Mouse (Mus musculus): ENCODE measurements around the gene Cacna1s. TPM values are rescaled to one million over a fixed set of nuclear protein-coding genes. Genes with fewer than 3 reads are reported as not detected.

Gene Cacna1s
- total RNA-seq, 2 experiments from 2014 or later = 16.4 to 18.1 TPM

GRCm38 (mm10) chr1:136051013-136051315 lies 1.6 kb upstream of the Cacna1s start:
- DNase-seq = no peak

- DNase-seq = peak; percentile 75 to 81
Observed at GRCm38 (mm10) chr1:136051465-136051864, 1.1 kb upstream of the Cacna1s start.

- DNase-seq = no peak
Observed at GRCm38 (mm10) chr1:136055771-136056170, 3.2 kb downstream of the Cacna1s start.

DNA sequence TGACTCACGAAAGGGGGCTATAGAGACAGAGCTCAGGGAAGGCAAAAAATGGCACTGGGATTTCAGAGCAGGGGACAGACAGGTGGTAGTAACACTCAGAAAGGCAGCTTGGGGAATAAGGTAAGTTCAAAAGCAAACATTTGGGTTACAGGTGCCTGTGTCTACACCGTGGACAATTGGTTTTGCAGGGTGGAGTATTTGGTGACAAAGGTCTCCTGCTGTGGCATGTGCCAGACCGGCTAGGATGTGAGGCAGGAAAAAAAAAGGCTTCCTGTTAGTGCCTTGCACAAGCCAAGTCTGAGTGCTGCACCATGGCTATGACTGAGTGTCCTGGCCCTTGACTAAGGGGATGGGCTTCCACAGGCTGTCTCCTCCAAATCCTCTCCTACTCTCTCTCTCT lies 6.0 kb downstream of the Cacna1s start:
- no peak for DNase-seq

DNA sequence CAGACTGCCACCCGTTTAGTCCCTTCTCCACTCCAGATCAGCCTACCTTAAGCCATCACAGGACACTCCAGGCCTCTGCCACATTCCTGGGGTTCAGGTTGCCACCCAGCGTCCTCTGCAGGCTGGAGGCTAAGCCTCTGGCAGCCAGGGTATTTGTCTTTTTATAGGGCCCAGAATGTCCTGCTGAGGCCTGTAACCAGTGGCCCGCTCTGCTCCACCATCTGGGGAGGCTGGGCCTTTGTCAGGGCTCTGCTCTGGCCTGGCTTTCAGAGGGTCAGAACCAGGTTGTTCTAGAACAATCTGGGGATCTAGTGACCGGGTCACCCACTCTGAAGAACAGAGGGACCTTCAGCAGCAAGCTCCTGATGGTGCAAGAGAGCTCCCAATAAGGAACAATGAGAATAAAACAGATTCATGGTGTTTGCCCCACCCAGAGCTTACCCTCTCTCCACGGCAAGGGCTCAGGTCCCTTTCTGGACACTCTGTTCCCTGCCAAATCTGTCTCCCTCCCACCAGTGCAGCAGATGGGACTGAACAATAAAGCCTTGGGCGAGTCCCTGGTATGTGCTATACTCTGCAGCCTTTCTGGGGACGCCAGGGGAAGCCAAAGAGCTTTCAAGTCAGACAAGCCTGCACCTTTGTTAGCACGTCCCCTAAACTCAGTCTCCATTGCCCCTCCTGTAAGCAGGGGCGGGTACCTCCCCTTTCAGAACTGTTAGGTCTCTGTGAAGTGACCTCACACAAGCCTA lies 8.7 kb downstream of the Cacna1s start:
- DNase-seq = peak; percentile 47 to 84

DNA sequence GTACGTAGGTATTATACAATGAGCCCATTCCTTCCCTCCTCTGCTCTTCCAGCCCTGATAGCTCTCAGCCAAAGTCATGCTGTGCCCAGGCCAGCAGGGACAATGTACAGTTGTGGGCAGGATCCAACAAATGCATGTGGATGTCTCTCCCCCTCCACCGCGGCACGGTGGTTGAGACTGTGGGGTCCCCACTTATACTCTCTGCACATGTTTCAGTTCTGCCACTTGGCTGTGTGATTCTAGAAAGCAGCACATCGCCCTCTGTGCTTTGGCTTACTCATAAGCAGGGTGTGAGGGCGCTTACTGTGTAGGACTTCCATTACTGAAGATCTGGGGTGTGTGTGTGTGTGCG lies 9.2 kb downstream of the Cacna1s start:
- DNase-seq = no peak

DNA sequence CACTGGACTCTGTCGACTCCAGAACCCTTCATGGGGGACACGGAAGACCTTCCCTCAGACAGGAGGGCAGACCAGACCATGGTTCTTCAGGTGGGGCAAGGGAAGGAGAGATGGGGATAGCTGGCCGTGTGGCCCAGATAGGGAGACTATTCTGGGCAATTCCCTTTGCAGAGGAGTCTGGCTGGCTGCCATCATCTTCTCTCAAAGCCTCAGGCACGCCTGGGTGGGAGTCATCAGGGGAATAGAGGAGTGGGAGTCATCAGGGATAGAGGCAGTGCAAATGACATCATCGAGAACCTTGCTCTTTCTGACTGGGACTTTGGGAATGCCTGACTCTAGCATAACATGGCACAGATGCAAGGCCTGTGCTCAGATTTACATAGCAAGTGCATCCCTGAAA lies 11.4 kb downstream of the Cacna1s start:
- no peak for DNase-seq

- DNase-seq = no peak
Observed at GRCm38 (mm10) chr1:136066621-136067020, 14.1 kb downstream of the Cacna1s start.

DNA sequence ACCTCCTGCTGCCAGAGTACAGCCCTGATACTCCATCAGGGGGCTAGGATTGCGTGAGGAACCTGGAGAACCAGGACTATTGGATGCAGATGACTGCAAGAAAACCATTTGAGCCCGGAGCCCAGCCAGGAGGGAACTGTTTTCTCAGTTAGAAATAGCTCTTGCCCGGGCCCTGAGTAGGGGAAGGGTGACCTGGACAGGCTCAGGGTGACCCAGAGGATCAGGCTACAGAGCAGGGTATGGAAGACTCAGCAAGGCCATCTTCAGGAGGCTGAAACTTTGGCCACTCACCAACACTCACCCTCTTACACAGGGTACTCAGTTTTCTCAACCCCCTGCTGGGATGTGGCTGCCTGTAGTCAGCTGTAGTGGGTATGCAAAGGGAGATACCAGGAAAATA lies 15.0 kb downstream of the Cacna1s start:
- no peak for DNase-seq

DNA sequence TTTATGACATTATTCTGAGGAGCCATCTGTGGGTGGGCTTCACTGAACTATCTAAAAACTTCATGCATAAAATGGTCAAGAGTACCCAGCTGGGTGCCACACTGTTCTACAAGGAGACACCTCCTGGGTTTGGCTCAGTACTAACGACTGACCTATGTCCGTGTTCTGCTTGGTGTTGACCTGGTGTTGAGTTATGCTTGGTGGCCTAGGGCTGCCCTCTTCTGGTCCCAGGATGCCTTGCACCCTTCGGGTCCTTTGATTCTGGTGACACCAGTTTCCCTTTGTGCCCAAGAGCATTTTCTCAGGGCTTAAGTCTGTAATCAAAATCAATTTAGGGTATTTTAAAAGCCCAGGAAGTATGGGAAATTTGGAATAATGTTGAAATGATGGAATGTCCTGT lies 23.5 kb downstream of the Cacna1s start:
- peak; percentile 22 to 44 for DNase-seq

GRCm38 (mm10) chr1:136077656-136078055 lies 25.1 kb downstream of the Cacna1s start:
- DNase-seq = peak in 1 of 2 experiments; percentile 16

- DNase-seq = no peak
Observed at GRCm38 (mm10) chr1:136081161-136081560, 28.6 kb downstream of the Cacna1s start.

DNA sequence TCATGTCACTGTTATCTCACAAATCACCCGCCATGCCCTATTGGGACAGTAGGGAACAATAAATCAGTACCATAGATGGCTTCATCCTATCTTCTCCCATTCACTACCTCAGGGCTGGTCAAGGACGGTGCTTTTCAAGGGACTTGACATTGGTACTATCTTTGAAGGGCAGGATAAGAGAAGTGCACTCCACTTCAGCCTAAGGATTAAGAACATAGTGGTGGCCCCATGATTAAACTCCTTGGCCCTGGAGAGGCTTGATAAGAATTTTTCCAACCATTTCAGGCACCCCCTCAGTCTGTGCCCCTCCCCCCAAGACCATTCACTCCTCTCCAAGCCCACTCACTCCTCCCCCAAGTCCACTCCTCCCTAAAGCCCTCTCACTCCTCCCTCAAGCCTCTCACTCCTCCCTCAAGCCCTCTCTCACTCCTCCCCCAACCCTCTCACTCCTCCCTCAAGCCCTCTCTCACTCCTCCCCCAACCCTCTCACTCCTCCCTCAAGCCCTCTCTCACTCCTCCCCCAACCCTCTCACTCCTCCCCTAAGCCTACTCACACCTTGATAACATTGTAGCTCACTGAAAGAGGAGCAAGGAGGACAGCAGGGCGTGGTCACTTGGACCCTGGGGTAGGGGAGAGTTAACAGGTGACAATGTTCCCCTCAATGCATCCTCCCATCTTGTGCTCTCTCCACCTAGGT lies 33.6 kb downstream of the Cacna1s start:
- no peak for DNase-seq

DNA sequence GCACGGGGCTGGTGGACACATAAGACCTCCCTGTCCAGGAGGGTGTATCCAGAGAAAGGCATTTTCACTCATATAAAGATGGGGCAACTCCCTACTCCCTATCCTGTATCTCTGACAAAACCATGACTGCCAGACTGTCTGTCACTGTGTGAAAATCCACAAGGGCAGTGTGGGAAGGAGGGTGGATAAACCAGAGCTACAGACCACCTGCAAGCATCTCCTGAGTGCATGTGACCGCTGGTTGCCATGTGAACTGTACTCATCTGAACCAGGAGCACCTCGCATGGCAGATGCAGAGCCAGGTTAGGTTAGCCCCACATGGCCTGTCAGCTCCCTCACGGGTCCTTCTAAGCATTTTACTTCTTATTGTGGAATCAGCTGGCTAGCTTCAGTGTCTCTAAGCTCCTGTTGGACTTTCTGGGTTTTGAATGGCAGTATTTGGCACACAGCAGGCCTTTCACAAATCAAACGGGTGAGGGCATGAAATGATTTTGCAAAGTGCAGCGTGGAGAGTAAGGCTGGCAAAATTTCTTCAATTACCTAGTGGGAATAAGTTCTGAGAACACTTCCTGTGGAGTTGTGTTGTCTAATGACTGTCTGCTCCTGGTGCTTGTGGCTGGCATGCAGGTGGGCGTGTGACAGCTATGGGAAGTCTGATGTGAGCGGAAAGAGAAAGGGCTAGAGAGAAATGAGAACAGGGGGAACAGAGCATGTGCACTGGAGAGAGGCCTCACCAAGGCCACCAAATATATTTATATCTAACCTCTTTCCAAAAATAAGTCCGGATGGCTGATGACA lies 37.0 kb downstream of the Cacna1s start:
- DNase-seq = peak; percentile 10 to 16

- no peak for DNase-seq
Observed at GRCm38 (mm10) chr1:136093726-136094125, 41.2 kb downstream of the Cacna1s start.

DNA sequence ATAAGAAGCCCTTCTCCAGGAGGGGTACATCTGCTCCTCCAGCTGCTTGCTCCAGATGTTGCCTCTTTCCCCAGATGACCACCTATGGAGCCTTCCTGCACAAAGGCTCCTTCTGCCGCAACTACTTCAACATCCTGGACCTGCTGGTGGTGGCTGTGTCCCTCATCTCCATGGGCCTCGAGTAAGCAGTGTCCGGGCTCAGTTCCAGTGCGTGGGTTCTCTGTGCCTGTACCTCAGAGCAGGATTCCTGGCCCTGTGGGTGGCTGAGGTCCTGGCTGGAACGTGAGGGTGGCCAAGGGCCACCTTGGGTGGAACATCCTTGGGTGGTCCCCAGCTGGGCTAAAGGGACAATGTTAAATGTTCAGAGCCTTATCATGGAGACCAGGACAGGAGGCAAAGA lies 42.3 kb downstream of the Cacna1s start:
- DNase-seq = no peak

DNA sequence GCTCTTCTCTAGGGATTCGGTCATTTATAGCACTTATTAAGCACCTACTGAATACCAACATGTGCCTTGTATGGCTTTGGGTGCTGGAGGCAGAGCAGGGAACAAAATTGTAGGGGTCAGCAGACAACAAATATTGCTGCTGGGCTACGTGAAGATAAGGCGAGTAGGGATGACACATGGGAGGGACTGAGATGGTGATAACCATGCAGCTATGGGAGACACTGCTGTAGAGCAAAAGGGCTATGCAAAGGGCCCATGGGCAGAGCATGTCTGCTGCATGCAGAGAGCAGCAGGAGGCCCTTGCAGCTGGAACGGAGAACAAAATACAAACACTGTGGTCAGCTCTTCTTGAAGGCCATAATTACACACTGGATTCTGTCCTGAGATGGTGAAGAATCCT lies 49.5 kb downstream of the Cacna1s start:
- DNase-seq = no peak

DNA sequence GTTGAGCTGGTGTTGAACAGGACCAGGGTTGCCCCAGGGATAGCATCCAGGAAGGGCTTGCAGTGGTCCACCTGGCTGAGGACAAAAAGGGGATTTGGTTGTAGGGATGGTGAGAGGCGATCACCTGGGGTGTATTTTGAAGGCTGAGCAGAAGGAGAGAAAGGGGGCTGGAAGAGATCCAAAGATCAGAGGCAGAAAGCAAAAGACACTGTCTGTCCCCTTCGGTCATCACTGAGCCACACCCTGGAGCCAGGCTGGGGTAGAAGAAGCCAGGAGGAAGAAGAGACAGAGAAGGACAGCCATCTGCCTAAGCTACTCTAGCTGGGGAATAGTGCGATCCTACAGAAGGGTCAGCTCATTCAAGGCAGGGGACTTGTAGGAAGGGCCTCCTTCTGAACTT lies 50.0 kb downstream of the Cacna1s start:
- no peak for DNase-seq

- DNase-seq = no peak
Observed at GRCm38 (mm10) chr1:136102981-136103380, 50.4 kb downstream of the Cacna1s start.

- no peak for DNase-seq
Observed at GRCm38 (mm10) chr1:136103696-136104095, 51.1 kb downstream of the Cacna1s start.

DNA sequence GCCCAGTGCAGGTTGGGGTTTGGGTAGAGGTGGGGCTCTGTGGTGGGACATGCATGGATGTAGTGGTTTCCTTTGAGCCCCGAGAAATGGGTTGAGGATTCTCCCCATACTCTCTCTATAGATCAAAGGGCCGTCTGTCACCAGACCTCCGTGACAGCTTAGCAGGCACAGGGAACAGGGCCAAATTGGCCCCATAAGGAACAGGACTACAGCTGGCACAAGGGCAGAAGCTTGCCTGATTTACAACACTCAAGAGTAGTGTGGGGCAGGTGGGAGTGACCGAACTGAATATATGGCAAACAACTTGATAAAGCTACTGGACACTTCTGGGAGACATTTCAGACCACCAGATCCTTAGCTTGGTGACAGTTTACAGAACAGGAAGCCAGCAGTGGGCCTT lies 52.2 kb downstream of the Cacna1s start:
- no peak for DNase-seq

- DNase-seq = no peak
Observed at GRCm38 (mm10) chr1:136109464-136109863, 56.9 kb downstream of the Cacna1s start.

- DNase-seq = peak; percentile 54 to 79
Observed at GRCm38 (mm10) chr1:136116183-136116582, 63.6 kb downstream of the Cacna1s start.

All from heart, adult 18-20 months (tissue).